Mouse (Mus musculus): ENCODE data around the gene Pdrg1.

Gene Pdrg1

DNA sequence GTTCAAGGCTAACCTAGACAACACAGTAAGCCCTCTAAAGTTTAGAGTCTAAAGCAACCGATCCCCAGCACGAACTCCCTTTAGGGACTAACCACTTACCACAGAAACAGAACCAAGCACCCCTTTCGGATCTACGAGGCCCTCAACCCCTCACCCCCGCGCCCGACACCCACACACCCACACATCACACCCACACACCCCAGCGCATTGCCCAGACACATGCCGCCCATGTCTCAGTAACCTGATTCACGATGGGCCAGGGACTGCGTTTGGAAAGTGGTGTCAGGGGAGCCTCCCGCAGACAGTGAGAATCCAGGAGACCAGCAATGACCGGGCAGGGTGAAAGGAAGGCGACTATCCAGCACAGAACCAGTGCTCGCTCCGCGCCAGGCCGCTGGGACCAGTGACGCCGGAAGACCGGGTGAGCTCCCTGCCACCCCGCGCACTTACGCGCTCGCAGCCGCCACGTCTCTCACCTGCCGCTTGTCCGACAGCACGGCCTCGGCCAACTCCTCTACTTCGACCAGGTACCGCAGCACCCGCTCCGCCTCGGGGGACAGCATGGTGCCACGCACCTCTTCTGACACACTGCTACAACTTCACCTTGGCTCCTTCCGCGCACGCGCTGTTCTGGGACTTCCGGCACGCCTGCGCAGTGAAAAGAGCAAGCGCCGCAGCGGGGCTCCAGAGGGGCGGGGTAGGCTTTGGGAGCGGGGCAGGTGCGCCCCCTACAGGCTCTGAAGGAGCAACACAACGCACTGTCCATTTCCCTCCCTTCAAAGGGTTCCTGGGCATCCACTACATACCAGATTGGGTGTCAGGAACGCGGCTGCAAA is at the start of gene Pdrg1:
Gene Pdrg1 (minus strand): TSS at position 670 of the 836 bp plus-strand sequence.
- DNase-seq (ENCODE audit: low spot score in 2 of 2): peak; percentile 83 to 96

DNA sequence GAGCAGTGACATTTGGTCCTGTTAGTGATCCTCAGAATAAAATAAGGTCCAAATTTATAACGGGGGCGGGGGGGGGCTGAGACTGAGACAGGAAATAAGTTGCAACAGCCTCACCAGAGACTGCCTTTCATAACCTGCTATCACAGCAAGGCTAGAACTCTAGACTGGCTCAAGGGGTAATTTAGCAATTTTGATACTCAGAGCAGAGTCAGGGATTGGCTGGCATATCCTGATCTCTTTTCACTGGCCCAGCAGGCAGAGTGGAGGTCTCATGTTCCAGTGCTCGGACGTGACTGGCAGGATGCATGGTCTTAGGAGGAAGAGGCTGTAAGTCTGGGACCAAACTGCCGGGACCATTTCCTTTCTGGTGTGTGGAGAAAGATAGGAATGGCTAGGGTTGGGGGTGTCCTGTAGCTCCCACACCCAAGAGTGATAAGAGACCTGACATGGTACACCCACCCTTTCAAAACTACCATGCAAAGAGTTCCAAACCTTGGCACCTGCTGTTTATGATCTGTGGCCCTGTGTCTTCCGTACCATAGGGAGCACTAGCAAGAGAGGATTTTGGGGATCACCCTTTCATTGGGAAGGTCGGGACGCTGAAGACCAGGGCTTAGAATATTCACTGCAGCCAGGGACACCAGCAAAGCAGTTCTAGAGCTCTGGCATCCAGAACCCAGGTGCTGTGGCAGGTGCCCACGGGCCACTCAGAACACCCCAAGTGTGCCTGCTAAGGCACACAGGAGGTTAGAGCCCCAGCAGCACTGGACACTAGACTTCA is 49.2 kb upstream of the Pdrg1 start:
- DNase-seq (ENCODE audit: low spot score in 2 of 2): no peak

DNA sequence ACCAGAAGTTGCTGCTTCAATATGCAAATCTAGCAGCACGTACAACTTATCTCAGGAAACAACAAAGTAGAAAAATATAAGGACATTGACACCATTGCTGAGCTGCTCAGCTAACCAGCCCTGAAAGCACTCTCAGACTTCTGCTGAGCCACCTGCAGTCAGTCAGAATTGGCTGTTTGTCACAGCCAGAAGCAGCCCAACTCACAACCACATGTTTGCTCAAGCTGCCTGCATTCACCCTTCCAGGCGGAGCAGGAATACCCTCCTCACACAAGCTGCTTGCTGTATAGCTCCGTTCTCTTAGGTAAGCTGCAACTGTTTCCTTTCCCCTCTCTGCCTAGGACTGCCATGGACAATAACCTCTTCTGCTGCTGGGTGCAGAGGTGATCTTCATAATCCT is 48.2 kb upstream of the Pdrg1 start:
- DNase-seq (ENCODE audit: low spot score in 2 of 2): no peak

DNA sequence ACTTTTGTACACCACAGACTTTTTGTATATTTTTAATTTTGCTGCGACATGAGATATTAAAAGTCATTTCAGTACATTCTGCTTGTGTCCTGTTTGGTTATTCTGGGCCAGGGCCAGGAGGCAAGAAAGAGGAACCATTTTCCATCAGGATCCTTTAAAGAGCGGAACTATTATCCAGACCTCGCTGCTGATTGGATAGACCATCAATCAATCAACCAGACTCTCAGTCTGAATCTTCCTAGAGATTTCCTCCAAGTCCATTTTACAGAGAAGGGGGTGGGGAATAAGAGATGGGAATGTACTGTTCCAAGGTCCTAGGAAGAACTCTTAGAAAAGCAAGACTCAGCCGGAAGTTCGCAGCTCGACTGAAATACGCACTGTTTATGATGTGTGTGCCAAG is 45.0 kb upstream of the Pdrg1 start:
- no peak for DNase-seq (ENCODE audit: low spot score in 2 of 2)

DNA sequence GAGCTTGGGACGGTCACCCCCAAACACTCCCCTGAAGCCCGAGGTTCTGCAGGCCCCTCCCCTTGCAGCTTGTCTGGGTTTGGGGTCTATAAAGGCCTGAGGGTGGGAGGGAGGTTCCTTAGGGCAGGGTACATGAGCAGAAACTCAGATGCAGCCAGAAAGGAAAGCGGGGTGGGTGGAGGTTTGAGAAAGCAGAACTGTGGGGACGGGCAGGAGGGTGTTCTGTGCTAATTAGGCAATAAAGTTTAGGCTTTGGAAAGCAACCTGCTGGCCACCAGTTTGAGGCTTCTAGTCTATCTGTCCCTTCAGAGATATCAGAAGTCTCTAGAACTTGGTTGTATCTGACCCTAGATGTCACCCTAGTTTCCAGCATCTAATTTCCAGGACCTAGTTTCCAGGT is 43.1 kb upstream of the Pdrg1 start:
- no peak for DNase-seq (ENCODE audit: low spot score in 2 of 2)

DNA sequence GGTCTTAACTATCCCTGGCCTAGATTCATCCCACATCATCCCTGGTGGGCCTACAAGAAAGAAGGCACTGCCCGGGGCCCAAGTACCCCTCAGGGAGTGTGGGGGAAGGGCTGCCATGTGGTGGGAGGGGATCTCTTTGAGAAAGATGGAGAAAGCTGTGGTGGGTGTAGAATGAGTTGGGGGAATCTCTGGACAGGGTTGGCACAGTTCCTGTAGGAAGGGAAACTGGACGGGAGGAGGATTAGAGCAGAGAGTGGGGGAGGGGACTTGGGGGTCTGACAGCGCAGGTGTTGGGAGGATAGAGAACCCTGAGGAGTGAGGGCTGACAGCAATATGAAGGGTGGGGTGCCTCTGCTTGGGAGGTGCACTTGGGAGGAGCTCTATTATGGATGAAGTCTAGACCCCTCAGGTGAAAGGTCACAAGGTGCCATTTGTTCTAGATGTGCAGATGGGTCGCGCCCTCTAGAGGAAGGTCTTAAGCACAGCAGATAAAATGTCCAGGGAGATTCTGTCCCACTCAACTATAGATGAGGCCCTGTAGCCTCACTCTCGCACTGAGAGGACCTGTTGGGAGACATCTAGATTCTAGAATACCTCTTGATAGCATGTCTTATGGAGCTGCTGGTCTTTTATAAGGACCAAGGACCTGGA is 40.2 kb upstream of the Pdrg1 start:
- no peak for DNase-seq (ENCODE audit: low spot score in 2 of 2)

DNA sequence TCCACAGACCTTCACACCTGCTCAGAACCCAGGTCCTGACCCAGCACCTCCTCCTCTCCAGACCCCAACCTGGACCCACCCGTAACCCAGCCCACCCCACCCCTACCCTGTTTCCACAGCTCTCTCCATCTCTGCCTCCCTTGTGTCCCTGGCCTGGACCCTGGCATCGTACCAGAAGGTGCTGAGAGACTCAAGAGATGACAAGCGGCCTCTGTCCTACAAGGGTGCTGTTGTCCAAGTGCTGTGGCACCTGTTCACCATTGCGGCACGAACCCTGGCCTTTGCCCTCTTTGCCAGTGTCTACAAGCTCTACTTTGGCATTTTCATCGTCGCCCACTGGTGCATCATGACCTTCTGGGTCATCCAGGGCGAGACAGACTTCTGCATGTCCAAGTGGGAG is 38.7 kb upstream of the Pdrg1 start:
- DNase-seq (ENCODE audit: low spot score in 2 of 2): no peak

DNA sequence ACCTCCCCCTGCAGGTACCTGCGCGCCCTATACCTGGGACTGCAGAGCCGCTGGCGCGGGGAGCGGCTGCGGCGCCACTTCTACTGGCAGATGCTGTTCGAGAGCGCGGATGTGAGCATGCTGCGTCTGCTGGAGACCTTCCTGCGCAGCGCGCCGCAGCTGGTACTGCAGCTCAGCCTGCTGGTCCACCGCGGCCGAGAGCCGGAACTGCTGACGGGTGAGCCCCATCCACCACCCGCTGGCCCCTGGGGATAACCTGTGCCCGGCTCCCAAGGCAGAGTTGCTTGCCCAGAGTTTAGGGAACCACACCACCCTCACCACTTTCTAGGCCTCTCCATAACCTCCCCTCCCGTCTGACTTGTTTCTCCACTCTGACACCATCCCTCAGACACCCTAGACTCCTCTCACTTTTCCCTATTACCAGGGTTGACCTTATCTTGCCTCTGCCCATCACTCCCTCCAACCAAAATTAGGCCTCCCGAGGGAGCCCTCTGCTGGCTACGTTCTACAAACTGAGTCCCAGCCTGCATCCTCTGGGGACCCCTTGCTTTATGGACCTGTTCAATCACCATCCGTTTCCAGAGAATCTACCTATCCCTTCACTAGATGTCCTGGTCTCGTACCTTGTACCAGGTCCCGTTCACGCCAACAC is 37.6 kb upstream of the Pdrg1 start:
- DNase-seq (ENCODE audit: low spot score in 2 of 2): peak in 1 of 2 experiments; percentile 33

DNA sequence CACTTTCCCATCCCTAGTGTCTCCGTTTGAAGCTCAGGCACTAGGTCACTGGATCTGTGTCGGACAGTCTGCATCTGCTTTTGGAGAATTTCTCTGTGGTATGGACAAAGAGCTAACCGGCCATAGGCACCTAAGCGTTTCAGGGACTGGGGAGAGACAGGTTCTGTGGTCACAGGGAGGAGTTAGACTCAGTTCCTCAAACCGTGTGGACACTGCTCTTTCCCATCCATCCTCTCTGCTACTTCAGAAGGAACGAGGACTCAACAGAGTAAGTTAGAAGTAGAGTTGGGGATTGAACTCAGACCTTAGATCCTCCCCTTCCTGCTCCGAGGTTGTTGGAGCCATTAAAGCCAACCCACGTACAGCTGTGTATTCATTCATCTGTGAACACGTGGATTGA is 36.3 kb upstream of the Pdrg1 start:
- DNase-seq (ENCODE audit: low spot score in 2 of 2): no peak

DNA sequence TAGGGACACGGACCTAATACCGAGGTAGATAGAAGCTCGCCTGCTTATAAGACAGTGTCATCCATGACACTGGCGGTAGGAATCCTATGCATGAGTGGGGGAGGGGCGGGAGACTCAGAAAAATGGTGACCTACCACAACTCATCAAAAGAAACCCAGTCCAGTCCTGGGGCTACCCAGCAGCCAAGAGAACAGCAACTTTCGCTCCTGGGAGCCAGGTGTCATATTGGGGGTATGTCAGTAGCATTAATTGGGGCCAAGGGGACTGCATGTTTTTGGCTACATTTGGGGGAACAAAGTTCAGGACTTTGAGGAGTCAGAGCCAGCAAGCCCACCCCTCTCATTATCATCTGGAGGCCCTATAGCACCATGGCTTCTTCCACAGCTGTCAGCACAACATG is 35.9 kb upstream of the Pdrg1 start:
- DNase-seq (ENCODE audit: low spot score in 2 of 2): no peak

DNA sequence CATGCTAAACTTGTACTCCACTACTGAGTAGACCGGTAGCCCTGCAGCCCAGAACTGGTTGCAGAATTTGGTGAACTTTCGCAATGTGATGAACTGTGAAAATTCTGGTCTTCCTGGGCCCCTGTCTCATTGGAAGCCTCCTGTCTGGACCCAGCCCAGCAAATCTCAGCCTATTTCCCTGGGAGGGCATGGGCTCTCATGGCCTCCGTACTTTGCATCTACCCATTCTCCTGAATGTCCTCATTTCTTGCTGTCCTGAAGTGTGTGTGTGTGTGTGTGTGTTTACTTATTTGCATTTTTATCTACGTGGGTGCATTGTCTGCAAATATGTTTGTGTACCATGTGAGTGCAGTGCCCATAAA is 34.8 kb upstream of the Pdrg1 start:
- no peak for DNase-seq (ENCODE audit: low spot score in 2 of 2)

DNA sequence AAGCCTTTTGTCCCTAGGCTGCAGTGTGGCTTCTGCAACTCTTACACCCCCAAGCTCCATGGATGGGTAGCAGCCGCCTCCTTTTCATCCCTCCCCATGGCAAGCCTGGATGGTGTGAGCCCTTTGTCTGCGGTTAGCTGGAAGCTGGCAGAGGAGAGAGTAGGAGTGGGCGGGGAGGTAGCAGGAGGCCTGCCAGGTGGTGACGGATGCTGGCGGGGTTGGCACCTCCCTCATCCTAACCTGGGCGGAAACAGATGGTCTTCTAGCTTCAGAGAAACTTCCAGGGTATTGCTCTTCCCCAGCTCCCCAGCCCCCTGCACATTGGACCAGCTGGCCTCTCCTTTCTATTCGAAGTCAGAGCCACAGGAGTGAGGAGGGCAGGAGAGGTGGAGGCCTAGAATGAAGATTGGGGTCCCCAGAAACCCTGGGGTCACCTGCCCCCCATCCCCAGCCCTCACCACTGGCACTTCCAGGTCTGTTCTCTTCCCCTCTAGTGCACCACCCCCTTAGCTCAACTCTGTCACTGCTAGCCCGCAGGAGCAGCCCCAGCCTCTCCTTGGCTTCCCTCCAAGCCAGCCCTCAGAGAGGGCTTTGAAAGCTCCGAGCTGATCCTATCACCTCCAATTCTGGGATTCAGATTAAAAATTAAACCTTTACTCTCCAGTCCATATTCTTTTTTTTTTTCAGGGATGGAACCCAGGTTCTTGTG is 34.2 kb upstream of the Pdrg1 start:
- peak; percentile 34 to 38 for DNase-seq (ENCODE audit: low spot score in 2 of 2)

DNA sequence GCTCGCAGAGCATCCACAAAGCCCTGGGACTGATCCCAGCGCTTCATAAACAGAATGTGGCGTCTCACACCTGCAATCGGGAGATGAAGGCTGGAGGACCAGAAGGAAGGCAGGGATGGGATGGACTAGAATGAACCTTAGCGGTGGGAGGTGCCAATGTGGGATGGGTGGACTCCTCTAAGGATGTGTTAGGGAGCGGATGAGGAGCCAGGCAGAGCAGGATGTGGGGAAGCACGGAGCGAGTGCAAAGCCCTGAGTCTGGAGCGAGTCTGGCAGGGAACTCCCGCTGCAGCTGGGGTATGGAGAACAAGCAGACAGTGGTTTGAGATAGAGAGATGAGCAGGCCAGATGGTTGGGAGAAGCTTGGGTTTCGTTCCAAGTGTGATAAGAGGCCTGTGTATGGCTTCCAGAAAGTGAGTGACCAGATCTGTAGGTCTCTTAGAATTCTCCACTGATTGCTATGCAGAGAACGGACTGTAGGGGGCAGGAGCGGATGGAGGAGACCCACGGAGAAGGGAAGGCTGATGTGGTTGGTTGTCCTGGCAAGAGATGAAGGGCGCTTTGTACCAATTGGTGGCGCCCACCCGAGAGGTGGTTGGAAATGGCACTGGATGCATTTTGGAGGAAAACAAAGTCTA is 32.7 kb upstream of the Pdrg1 start:
- DNase-seq (ENCODE audit: low spot score in 2 of 2): peak in 1 of 2 experiments; percentile 51

DNA sequence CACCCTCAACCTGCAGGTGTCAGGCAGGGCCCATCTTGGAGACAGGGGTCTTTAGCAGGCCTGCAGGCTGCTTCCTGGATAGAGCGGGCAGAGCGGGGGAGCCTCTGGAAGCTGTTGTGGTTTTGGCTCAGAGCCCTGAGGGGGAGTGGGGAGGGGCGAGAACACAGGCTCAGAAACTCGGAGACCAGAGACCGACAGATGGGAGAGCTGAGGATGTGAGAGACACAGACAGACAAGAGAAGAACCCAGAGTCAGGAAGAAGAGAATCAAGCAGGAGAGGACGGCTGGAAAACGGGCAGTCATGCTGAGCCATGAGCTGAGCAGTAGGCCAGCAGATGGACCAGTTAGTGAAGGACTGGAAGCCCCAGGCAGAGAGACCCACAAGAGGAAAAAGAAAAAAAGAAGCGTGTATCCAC is 30.7 kb upstream of the Pdrg1 start:
- peak; percentile 47 to 52 for DNase-seq (ENCODE audit: low spot score in 2 of 2)

DNA sequence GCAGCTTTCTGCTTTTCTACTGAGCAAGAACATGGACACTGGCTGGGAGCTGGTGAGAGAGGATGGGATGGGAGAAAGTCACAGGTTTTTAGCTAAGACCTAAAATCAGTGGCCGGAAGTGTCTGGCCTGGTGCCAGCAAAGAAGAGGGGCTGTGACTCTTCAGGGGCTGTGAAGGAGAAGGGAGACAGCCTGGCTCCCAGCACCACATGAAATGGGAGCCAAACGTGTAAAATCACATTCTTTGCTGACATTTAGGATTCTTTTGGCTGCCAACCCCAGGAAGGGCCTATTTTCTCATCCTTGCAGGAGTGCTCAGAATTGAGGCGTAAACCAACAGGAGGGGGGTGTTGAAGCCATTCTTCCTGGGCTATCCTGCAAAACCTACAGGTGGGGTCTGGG is 28.7 kb upstream of the Pdrg1 start:
- DNase-seq (ENCODE audit: low spot score in 2 of 2): no peak

DNA sequence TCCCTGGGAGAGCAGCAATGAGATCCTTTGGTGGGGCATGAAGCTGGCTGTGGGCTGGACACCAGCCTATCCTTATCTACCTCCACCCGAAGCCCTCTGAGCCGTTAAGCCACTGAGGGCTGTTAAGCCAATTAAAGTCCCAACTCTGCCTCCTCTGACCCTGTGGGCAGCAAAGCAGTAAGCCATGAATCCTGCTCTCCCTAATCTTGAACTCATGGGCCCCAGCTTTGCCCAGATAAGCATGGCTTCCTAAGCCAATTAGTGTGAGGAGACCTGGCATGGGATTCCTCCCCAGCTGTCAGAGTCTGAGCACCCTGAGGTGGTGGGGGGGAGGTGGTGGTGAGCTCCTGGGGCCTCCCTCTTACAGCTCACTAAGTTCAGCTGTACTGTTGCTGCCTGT is 21.5 kb upstream of the Pdrg1 start:
- no peak for DNase-seq (ENCODE audit: low spot score in 2 of 2)

DNA sequence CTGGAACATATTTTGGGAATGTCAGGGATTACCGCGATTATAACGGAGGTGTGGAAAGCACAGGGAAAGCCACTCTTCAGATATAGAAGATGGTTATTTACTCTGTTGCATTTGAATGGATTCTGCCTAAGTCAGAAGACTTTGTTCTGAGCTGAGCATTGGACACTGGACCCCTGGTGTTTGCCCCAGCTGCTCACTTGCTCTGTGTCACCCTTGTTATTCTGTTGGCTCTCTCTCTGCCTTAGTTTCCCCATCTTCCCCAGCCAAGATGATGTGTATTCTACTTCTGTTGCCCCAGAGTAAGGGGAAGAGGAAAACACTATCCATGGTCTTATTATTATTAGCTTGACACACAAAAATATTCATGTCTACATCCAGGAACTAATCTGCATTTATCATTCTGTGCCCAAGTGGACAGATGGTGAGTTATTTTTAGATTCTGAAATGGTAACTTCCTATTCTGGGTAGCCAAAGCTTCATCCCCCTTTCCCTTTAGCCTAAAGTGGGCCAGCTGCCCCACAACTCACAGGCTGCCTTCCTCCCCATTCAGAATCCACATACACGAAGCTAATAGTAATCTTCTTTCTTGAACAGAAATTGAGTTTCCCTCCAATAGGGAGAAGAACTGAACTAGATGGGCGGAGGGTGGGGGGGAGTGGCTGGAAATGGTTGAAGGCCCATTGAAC is 18.5 kb upstream of the Pdrg1 start:
- DNase-seq (ENCODE audit: low spot score in 2 of 2): no peak

DNA sequence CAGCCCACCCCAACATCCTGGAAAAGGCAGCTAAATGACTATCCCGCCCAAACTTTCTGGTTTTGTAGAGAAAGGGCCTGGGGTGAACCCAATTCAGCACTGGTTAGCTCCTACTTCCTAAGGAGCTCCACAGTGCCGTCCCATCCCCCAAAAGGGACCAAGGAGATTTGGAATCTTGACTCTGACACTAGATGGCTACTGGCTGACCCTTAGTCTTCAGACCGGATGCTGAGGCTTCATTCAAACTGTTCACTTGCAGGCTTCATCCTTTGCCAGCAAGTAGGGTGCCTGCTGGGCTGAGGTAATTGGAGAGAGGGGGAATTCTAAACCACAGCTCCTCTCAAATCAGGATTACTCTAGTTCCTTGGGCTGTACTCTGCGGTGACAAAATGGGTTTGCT is 17.7 kb upstream of the Pdrg1 start:
- DNase-seq (ENCODE audit: low spot score in 2 of 2): no peak

DNA sequence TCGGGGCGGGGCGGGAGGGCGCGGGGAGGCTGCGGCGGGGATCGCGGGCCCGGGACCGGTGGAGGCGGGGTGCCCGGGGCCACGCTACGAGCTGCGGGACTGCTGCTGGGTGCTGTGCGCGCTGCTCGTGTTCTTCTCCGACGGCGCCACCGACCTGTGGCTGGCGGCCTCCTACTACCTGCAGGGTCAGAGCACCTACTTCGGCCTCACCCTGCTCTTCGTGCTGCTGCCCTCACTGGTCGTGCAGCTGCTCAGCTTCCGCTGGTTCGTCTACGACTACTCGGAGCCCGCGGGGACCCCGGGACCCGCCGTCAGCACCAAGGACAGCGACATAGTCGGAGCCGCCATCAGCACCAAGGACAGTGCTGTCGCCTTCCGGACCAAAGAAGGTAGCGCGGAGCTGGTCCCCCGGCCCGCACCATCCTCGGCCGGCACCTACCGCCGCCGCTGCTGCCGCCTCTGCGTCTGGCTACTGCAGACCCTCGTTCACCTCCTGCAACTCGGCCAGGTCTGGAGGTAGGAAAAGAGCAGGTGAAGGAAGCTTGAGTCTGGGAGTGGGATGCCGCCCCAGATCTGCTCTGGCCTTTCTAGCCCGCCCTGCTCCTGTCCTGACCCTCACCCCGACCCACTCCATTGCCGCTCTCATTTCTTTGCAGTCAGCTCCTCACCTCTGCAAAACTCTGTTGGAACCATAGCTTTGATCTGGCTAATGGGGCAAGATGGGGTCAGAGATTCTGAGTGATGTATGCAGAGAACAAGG is 17.0 kb upstream of the Pdrg1 start:
- peak; percentile 70 to 94 for DNase-seq (ENCODE audit: low spot score in 2 of 2)
